Mouse (Mus musculus) adrenal gland, postnatal 4 days (tissue): ENCODE results near the gene Map3k14. TPM values are rescaled to one million over a fixed set of nuclear protein-coding genes. Genes with fewer than 3 reads are reported as not detected.
A peak's percentile ranks its signal among the peaks of the same experiment; 100 is the strongest.
"Not testable (repeated sequence)": the region's sequence is repeated elsewhere in the genome, so short reads cannot be mapped to it uniquely, and the experiment has no call there.

ENCODE experiments used
- DNase-seq, 2 experiments: peaks; one replicate each; pipeline ENCODE4 v3.0.0; 2021 to 2022; ENCODE audit warnings: low spot score in 2 of 2, mixed read lengths in 2 of 2
- long read RNA-seq, 2 experiments: library from polyadenylated mRNA; stranded (forward); transcript quantifications; one replicate each; pipeline ENCODE4 v2.0.0; 2021
- total RNA-seq, 2 experiments: library from RNA; stranded (reverse); gene quantifications; 2 replicates each; pipeline ENCODE4 v1.2.3; 2021

Map3k14 gene
- 1 to 10 TPM; 6.9 to 8.0 TPM for total RNA-seq
- long read RNA-seq, experiment 1, full-length matches to known transcripts, result 1 of 2 reads
- long read RNA-seq, experiment 1, partial matches to known transcripts, result 1 of 2 reads
- long read RNA-seq, experiment 1, other reads (novel, unspliced or antisense), result 0 of 2 reads
- long read RNA-seq, experiment 2, full-length matches to known transcripts, result 1 of 11 reads
- long read RNA-seq, experiment 2, partial matches to known transcripts, result 7 of 11 reads
- long read RNA-seq, experiment 2, other reads (novel, unspliced or antisense), result 3 of 11 reads

- peak; percentile 99 to 100 for DNase-seq
Measured at GRCm38 (mm10) chr11:103267346-103268219, at the start of gene Map3k14. TSS of gene Map3k14 (minus strand) at chr11:103267472.

- DNase-seq, result no peak
Measured at GRCm38 (mm10) chr11:103315379-103315778, 48.1 kb upstream of the Map3k14 start.

- no peak for DNase-seq
Measured at GRCm38 (mm10) chr11:103314736-103315374, 47.6 kb upstream of the Map3k14 start.

GRCm38 (mm10) chr11:103313542-103313941 lies 46.3 kb upstream of the Map3k14 start:
- DNase-seq, result no peak

DNA sequence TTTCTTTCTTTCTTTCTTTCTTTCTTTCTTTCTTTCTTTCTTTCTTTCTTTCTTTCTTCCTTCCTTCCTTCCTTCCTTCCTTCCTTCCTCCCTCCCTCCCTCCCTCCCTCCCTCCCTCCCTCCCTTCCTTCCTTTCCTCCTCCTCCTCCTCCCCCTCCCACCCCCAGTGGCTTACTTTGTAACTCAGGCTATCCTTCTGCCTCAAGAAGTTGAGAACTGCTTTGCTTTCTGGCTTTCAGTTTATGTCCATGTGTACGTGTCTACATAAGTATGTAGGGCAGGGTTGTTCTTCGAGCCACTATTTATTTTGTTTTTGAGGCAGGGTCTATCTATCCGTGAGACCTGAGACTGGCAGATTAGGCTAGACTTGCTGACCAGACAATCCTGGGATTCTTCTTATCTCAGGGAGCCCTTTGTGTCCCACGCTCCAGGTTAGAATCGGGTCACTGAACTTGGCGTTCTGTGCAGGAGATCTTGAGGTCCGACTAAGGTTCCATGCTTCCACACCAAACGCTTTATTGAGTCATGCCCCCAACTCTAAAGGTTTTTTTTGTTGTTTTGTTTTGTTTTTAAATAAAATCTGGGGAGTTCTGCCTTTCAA lies 45.5 kb upstream of the Map3k14 start:
- no peak for DNase-seq

- peak; percentile 30 to 48 for DNase-seq
Measured at GRCm38 (mm10) chr11:103311960-103312611, 44.8 kb upstream of the Map3k14 start.

GRCm38 (mm10) chr11:103309956-103310574 lies 42.8 kb upstream of the Map3k14 start:
- DNase-seq, result no peak

DNA sequence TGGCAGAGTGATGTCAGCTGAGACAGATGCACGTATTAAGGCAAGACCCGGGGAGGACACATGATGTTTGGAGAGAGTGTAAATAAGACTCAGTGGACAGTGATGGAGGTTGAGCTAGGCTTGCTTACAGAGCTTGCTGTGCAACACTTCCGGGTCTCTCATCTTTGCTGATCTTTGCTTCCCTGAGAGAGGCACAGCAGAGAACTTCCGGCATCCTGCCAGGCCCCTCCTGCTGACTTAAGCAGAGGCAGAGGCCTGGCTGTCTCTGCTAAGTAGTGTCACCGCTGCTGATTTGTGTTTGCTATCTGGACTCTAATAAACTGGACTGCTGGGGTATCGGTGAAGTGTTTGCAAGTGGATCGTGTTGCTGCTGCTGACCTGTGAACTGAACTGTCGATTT lies 40.6 kb upstream of the Map3k14 start:
- DNase-seq, result no peak

GRCm38 (mm10) chr11:103304525-103304924 lies 37.3 kb upstream of the Map3k14 start:
- DNase-seq, result no peak

DNA sequence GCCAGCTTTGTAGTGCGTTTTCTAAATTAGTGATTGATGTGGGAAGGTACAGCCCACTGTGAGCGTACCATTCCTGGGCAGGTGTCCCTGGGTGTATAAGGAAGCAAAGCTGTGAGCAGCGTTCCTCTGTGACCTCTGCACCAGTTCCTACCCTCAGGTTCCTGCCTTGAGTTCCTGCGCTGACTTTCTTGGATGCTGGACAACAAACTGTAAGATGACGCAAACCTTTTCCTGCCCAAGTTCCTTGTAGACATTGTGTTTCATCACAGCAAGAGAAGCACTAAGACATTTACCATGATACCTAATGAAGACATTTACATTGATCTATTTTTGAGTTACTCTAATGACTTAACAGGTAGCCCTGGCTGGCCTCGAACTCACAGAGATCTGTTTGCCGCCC lies 27.5 kb upstream of the Map3k14 start:
- DNase-seq, result no peak

GRCm38 (mm10) chr11:103294066-103294465 lies 26.8 kb upstream of the Map3k14 start:
- no peak for DNase-seq

GRCm38 (mm10) chr11:103292890-103293287 lies 25.6 kb upstream of the Map3k14 start:
- no peak for DNase-seq

- DNase-seq, result no peak
Measured at GRCm38 (mm10) chr11:103292152-103292889, 25.0 kb upstream of the Map3k14 start.

DNA sequence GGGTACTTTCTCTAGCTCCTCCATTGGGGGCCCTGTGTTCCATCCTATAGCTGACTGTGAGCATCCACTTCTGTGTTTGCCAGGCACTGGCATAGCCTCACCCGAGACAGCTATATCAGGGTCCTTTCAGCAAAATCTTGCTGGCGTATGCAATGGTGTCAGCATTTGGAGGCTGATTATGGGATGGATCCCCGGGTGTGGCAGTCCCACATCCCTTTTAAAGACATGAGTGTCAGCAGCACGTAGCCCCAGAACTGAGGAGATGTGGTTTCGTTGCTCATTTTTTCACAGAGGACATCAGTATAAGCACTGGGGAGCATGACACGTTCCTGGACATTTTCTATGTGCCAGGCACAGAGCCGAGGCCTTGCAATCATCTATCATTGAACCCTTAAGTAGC lies 23.6 kb upstream of the Map3k14 start:
- DNase-seq, result not testable (repeated sequence)

GRCm38 (mm10) chr11:103288291-103288963 lies 21.2 kb upstream of the Map3k14 start:
- DNase-seq, result no peak

GRCm38 (mm10) chr11:103286910-103287309 lies 19.6 kb upstream of the Map3k14 start:
- DNase-seq, result no peak

DNA sequence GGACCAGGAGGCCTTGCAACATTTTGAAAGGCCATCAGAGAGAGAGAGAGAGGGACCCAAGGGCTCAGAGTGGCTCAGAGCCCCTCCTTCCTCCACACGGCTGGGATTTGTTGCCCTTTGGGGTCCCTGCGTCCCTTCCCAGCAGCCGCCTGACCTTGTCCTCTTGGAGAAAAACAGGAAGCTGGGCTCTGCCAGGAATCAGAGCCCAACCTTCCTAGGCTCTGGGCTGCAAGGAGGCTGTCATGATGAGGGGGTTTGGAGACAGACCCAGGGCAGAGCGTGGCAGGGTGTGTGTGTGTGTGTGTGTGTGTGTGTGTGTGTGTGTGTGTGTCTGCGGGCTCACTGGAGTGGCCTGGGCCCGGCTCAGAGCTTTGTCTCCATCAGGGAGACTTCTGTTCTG lies 18.7 kb upstream of the Map3k14 start:
- no peak for DNase-seq

- no peak for DNase-seq
Measured at GRCm38 (mm10) chr11:103285276-103285675, 18.0 kb upstream of the Map3k14 start.

GRCm38 (mm10) chr11:103281784-103282183 lies 14.5 kb upstream of the Map3k14 start:
- DNase-seq, result no peak
